Mouse (Mus musculus): ENCODE data around the gene Thy1.
A peak's percentile ranks its signal among the peaks of the same experiment; 100 is the strongest.

Gene Thy1

DNA sequence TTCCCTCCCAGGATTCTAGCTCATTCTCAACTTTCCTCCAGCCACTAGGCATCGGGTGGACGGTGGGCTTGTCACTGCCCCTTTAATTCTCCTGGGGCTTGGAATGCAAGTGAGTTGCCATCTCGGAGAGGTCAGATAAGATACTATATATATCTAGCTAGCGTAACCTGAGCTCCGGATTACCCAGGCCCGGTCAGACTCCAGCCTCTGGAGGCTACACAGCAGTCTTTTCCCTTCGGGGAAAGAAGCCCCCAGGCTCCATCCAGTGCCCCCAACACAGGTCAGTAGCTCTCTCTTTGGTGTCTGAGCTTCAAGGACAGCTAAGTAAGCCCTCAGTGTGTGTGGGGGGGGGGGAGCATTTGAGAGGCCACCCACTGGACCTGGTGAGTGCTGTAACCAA, 26.1 kb downstream of the Thy1 start:
- no peak for DNase-seq

DNA sequence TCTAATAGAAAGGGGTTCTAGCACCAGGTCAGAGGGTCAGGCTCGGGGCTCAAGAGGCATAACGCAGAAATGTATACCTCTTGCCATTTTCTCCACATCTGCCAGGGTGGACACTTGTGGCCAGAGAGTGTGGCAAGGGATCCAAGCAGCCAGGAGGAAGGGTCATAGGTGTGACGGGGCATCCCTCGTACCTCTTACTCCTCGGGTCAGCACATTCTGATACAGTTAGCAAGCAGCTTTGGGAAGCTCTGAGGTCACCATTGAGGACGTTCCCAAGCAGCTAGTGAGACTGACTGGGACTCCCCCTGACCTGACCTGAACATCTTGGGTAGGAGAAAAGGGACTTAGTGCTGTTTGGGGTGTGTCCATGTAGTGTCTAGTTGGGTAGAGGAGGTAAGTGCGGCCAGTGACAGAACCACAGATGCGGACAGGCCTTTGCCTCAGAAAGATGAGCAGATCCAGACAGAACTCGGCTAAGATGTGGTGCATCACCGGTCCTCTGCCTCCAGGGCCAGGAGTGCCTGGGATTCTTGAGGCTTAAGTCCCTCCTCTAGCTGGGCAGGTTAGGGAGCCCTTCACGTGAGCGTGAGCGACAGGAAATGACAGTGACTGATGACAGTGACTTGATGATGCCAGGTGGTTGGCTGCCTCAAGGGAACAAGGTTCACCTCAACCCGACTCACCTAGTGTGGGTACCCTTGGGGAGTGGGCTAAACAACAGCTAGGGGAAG, 27.1 kb downstream of the Thy1 start:
- DNase-seq: no peak

DNA sequence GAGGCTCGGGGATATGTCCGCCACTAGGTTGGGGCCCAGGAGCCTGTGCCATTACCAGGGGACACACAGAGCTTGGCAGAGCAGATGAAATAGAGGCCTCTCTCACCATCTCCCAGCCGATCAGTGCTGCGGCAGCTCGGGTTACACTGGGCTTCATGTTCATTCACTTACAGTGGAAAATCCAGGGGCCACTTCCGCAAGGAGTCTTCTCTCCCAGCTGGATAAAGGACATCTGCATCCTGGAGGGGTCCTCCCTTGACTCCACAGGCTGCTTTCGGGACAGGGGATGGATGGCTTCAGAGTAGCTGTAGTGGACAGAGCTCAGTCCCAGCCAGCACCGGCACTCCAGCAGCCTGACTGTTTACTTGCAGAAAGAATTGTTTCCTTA, 27.7 kb downstream of the Thy1 start:
- DNase-seq: no peak

DNA sequence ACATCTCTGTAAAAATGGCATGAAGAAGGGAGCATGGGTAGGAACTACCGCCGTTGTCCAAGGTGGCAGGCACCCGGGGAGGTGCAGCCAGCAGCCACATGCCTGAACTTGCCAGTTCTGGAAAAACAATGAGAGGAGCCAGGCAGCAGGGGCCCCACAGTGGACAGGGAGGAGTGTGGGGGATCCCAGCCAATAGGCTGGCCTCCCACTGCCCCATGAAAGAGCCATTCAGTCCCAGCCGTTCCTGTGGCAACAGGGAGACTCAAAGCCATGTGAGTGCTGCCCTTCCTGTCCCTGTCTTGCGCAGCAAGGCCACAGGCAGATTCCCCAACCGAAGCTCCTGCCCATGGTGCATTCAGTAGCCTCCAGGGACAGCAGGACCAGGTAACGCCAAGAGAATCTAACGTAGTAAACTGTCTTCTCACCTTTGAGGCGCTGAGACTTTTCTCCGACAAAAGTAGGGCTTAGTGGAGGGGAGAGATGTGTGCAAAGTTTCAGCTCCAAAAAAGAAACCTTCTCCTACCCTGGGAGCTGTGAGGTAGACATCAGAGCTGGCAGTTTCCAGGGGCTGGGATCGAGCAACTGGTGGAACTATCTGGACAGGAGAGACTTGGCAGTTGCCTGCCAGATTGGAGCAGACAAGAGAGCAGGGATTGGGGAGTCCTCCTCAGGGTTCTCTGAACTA, 28.9 kb downstream of the Thy1 start:
- DNase-seq: peak; percentile 36

DNA sequence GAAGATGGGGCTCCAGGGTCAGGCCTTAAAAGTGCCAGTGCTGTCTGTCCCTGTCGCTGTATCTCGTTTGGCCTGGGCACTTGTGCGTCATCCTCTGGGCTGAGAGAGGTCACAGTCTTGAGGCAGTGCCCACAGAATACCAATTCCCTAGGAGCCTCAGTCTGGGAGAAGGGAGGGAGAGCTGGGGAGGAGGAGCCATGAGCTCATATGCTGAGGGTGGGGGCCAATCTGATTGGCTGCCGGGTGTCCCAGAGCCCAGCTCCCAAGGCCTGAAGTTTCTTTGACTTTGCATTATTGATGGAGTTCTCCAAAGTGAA, 29.4 kb downstream of the Thy1 start:
- no peak for DNase-seq

DNA sequence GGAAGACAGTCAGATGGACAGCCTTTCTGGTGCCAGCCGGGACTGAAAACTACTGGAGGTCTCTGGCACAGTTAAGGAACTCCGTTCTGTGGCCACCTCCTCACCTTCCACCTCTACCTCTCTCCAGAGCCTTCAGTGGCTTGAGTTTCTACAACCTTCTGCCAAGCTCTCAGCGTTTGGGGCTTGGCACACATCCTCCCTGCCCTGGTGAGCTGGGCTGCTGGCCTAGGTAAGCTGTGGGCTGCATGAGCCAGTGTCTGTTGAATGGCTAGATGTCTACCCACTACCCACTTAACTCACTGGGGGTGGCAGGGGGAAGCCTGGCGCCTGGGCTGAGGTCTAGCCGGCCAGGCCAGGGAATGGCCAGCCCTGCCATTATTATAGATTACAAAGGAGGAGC, 29.9 kb downstream of the Thy1 start:
- no peak for DNase-seq

DNA sequence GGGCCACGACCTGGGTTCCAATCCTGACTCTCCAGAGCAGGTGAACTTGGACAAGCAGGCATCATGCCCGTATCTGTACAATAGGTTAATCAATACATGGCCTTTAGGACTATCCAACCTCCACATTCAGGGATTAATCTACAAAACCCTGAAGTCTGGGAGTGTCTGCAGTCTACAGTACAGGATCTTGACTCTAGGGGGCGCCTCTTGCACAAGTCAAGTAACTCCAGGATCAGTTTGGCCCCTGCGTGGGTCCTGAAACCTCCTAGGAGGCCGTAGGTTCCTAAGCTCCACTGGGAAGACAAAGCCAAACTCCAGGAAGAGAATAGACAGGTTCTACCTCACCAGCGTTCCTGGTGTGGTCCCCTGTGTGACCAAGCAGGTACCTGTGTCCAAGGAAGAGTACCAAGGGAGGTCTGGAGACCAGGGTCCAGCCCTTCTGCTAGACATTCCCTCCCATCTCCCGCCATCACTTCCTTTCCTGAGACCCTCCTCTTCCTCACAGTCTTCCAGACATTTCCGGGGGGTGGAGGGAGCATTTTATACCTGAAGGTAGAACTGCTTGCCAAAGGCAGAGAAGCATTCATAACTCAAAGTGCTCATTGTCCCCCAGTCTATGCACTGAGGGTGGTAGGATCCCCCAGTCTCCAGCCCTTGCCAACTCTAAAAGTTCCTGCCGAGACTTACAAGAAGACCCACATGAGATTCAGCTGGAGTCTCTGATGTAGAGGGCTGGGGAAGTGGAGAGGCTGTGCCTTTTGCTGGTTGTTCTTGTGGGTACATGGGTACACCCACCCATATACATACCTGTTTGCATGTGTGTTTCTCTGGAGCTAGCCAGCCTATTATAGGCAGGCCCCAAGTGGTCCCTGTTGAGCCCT, 31.5 kb downstream of the Thy1 start:
- DNase-seq: no peak

DNA sequence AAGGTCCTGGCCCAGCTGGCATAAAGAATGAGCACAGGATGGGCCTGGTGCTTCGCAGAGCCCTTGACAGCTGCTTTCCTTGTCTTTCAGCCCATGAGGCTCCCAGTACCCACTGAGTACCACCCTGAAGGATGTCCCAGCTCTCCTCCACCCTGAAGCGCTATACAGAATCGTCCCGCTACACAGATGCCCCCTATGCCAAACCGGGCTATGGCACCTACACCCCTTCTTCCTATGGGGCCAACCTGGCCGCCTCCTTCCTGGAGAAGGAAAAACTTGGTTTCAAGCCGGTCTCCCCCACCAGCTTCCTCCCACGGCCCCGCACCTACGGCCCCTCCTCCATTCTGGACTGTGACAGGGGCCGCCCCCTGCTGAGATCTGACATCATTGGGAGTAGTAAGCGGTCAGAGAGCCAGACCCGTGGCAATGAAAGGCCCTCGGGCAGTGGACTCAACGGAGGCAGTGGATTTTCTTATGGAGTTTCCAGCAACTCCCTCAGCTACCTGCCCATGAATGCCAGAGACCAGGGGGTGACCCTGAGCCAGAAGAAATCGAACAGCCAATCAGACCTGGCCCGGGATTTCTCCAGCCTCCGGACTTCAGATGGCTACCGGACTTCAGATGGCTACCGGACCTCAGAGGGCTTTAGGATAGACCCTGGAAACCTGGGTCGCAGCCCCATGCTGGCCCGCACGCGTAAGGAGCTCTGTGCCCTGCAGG, 32.3 kb downstream of the Thy1 start:
- DNase-seq: no peak

DNA sequence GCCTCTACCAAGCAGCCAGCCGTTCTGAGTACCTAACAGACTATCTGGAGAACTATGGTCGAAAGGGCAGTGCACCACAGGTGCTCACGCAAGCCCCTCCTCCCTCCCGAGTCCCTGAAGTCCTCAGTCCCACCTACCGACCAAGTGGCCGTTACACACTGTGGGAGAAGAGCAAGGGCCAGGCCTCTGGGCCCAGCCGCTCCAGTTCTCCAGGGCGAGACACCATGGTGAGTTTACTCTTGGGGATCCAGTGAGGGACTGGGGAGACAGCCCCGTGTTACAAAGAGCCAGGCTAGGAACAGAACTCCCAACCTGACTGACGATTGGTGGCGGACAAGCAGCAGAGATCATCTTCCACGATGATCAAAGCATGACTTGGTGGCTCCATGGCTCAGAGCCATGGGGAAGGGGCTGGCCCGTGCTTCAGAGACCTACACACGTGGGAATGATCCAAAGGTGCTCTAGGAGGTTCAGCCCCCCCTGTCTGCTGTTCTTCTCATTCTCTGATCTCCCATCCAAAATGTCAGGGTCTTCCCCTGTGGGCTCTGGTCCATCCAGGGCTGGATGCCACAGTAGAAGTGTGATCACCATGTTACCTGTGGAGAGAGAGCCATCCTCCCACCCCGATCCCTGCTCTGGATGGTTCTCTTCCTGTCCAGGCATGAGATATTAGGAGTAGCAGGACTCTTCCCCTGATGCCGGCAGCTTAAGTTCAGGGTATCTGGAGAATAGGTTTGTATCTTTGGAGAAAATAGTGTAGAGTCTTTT, 33.0 kb downstream of the Thy1 start:
- DNase-seq: no peak

DNA sequence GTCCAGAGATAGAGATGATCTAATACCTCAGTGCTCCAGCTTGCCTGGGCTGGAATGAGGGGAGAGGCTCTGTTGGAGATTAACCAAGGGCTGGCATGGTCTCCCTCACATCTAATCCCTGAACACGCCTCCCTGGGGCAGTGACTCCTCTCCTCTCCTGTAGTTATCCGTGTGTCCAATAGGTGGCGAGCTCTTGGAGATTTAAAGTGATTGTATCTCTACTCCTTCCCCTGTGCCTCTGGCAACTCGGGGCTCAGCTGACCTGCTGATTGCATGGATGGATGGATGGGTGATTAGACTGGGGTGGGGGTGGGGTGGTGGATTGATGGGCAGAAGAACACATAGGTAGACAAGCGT, 33.6 kb downstream of the Thy1 start:
- DNase-seq: no peak

DNA sequence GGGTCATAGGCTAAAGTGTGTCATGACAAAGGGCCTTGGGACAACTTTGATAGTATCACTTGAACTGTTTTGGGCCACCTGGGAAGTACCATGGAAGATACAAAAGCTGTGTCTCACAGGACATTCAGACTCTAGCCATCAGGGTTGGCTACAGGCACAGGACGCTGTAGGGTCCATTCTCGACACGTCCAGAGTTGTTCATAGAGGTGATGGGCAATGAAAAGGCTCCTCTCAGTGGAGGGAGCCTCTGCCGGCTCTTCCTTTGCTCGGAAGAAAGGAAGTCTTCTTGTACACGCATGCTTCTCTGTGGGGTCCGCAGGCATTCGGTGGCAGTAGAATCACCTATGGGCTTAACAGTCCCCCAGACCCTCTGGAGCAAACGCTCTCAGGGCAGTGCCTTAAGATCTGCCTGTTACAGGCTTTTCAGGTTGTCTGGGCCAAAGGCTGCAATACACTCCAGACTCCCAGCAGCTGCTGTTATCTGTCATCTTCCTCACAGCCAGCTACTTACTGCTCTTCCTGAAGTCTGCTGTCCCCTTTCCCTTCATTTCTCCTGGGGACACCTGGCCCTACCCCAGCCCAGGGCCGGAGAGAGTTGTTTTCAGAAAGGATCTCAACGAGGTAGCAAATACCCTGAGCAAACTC, 34.2 kb downstream of the Thy1 start:
- no peak for DNase-seq

DNA sequence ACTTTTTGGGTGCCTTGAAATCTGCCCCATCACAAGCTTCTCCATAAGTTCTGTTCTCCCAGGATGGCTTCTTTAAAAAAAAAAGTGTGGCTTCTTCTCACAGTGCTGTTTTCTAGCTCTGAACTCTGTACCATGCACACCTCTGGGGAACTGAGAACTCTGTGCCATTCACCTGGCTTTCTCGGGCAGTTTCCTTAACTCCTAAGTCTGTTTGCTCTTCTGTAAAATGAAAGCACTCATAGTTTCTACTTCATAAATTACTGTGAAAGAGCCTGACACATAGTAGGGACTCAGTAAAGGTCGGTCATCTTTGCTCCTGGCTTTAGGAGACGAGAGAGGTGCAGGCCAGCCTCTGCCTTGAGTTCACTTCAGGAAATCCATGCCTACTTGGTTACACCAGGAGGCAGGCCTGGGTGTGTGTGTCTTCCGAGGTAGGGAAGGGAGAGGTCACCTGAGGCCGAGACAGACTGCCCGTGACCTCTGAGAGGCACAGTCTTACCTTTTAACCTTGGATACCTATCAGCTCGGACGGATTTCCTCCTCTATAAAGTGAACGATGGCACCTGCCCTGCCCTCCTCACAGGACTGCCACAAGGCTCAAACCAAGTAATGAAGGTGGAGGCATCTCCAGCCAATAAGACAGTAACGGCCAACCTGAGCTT, 35.1 kb downstream of the Thy1 start:
- no peak for DNase-seq

DNA sequence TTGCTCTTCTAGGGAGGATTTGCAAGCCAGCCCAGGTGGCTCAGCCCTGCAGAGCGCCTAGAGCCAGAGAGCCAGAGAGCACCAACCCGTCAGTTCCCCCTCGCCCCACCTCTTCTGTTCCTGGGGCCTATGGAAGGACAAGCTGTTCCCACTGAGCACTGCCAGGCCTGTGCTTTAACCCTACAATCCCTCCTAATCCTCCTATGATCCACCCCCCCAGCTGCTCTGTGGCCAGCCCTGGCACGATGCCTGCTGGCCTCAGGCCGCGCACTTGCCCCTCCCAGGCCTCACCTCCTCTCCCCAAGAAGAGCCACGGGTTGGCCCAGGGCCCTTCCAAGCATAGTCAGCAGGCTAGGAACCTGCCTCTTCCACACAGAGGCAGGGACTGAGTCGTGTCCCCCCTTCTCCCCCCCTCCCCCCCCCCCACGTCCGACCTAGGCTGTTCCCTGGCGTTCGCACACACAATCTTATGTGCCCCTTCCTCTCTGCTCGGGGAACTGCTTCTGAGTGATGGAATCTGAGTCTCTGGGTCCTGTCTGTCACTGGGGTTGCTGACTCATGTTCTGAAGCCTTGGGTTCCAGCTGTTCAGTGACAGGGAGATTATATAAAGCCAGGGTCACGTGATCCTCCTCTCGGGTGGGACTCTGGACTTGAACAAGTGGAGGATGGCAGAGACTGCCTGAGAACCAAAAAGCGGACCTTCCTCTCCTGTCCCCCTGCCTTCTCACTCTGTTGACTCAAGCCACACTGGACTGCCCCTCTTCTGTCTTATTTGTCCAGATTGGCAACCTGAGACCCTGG, 36.0 kb downstream of the Thy1 start:
- DNase-seq: no peak

DNA sequence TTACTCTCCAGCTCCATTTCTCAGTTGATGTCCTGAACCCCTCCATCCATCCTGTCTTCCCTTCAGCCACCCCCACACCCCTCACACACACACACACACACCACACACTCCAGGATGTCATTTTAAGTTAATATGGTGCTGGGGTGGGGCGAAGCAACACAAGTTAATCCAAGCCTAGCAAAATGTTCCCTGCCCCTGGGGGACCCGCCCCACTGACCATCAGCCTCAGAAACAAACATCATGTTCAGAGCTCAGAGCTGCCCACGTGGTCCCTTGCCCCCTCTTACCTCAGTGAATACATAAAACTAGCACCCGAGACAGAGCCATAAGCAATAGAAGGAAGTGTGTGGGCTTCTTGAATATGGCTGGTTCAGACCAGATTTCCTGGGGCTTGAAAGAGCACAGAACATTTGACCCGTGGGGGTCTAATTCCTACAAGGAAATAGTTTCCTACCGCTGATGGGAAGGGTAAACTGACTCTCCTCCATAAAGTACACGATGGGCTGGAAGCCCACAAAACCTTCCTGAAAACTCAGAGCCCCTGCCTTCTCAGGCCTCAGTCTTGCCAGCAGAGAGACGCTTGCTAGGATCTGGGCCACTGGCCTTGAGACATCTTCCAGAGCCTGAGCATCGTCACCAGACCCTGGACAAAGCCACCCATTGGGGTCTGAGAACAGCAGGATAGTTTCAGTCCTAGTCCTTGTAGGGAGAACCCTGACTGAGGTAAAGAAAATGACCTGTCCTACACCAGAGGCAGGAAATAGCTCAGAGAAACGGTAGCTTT, 37.0 kb downstream of the Thy1 start:
- DNase-seq: no peak

DNA sequence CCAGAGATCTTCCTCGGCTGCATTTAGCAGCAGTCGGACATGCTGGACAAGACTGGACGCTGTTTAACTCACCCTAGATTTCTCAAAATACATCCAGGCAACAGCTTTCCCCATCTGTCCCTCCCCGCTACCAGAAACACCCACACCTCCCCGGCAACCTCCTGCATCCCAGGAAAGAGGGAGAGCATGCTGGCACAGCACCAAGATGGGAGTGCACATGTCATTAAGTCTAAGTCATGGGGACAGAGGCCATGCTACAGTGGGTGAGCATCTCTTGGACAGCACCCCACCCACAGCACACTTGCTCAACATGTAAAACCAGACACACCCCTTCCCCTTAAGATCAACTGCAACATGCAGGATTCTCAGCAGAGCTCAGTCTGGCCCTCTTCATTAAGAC, 37.8 kb downstream of the Thy1 start:
- peak; percentile 61 for DNase-seq

DNA sequence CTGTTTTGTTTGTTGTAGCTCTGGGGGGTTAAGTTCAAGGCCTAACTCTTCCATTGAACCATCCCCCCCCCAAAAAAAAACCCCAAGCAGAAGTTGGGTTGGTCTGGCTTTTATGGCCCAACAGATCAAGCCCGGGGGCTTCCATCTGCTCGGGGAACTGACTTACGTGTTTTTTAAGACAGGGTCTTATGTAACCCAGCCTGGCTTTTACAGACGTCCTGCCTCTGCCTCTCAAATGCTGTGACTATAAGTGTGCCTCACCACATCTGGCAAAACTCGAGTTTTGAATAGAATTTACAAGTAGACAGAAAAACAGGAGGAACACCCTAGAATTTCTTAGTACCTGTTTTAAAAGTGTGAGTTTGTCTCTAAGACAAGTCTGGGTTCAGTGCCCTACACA, 38.4 kb downstream of the Thy1 start:
- no peak for DNase-seq

DNA sequence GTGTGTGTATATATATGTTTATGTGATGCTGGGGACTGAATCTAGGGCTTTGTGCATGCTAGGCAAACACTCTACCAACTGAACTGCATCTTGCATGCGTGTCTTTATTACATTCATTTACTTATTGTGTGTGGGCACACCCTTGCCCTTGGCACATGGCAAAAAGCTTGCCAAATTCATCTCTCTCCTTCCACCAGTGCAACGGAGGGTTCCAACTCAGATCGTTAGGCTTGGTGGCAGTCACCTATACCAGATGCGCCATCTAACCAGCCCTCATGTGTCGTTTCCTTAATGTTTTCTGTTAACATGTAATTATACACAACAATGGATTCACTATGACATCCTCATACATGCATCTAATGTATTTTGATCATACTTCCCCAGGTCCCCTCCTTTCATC, 39.1 kb downstream of the Thy1 start:
- DNase-seq: no peak

DNA sequence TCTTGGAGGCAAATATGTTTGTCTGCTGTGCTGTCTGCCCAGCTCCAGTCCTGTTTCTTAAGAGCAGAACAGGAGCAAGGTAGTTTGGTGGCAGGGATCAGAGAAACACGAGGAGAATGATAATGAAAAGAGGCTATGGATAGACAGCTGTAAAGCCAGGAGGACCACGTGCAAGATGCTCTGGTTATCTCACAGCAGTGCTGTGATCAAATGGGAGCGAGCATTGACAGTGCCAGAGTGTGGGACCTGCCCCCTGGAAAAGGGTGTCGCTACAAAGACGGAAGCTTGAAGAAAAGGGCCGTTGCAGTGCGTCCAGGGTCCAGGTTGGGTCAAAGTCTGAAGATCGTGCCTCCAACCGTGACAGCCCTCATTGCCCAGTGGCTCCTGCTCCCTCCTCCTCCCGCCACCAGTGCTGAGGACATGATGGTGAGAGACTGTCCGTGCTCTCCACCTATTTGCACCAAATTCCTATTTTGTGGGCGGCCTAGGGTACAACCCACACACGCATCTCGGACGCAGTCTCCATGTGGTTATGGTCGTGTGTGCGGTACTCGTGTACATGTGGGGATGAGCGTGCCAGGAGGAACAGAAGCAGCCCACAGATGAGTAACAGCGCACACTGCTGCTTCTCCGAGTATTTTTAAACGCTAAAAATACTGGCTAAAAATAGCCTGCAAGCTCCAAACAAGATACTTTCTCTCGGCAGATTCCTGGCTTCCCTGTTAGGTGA, 40.4 kb downstream of the Thy1 start:
- DNase-seq: peak; percentile 82

DNA sequence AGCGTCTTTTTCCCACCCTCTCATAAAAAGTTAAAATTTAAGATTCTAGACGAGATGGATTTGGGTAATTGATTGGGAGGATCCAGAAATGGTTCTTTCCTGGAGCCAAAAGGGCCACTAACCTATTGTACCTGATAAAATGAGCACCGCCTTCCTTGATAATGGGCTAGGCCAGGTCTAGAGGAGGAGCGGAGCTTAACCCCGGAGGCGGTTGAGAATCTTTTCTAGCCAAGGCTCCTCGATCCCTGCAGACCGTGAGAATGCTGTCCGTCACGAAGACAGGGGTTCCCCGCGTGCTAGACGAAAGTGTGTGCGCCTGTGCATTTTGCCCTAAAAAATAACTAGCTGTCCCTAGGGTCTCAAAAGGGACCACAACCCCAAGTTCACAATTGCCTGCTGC, 41.1 kb downstream of the Thy1 start:
- DNase-seq: no peak

Data from right cerebral cortex, postnatal 25 days (tissue).